Mouse (Mus musculus) hindbrain, embryonic 16.5 days (tissue): Measurements from ENCODE around the gene Zfp324. TPM values are rescaled to one million over a fixed set of nuclear protein-coding genes. Genes with fewer than 3 reads are reported as not detected.
"Not testable (repeated sequence)": the region's sequence is repeated elsewhere in the genome, so short reads cannot be mapped to it uniquely, and the experiment has no call there.

Experiments used
- ATAC-seq: fragments of 200-750 bp; cut with Nextera tagmentation; 2 replicates; pipeline ENCODE4 v1.8.0; 2017; ENCODE audit warnings: moderate TSS enrichment, moderate library complexity
- H3K27ac ChIP-seq: fragments of 300-500 bp; sonication (generic); 2 replicates; pipeline ENCODE4 v1.5.1; 2014; ENCODE audit warnings: low read depth, mild to moderate bottlenecking, control low read depth, low read length, moderate library complexity
- H3K27me3 ChIP-seq: fragments of 300-500 bp; sonication (generic); replicated peaks from 2 replicates; pipeline ENCODE4 v1.6.1; 2014; ENCODE audit warnings: low read length; ENCODE audit not compliant: control insufficient read depth, insufficient read depth
- H3K36me3 ChIP-seq: fragments of 300-500 bp; sonication (generic); 2 replicates; pipeline ENCODE4 v1.6.1; 2014; ENCODE audit warnings: mild to moderate bottlenecking, low read length, moderate library complexity, mixed read lengths; ENCODE audit not compliant: control insufficient read depth, insufficient read depth
- H3K4me1 ChIP-seq: fragments of 300-500 bp; sonication (generic); 2 replicates; pipeline ENCODE4 v1.6.1; 2014; ENCODE audit warnings: low read depth, low read length; ENCODE audit not compliant: control insufficient read depth, insufficient read depth
- H3K4me2 ChIP-seq: fragments of 300-500 bp; sonication (generic); 2 replicates; pipeline ENCODE4 v1.6.1; 2014; ENCODE audit warnings: mild to moderate bottlenecking, low read length, control low read depth, moderate library complexity
- H3K4me3 ChIP-seq: fragments of 300-500 bp; sonication (generic); 2 replicates; pipeline ENCODE4 v1.5.1; 2014; ENCODE audit warnings: mild to moderate bottlenecking, low read length, control low read depth, moderate library complexity
- H3K9ac ChIP-seq: fragments of 300-500 bp; sonication (generic); 2 replicates; pipeline ENCODE4 v1.6.1; 2014; ENCODE audit warnings: low read depth, mild to moderate bottlenecking, control low read depth, low read length, moderate library complexity
- H3K9me3 ChIP-seq: fragments of 300-500 bp; sonication (generic); 2 replicates; pipeline ENCODE4 v1.6.1; 2014; ENCODE audit warnings: mild to moderate bottlenecking, low read length, moderate library complexity; ENCODE audit not compliant: control insufficient read depth
- whole genome bisulfite sequencing: fragments of 180-500 bp; shearing (Covaris S2); extraction: QIAGEN DNeasy Blood & Tissue Kit; methylation state at CpG from one replicate; pipeline ENCODE4 v1.1.7; 2014; 5-methylcytosine and 5-hydroxymethylcytosine counted together
- polyA plus RNA-seq: library from polyadenylated mRNA; unstranded; fragments of >200 nt; fragmentation: Nextera tagmentation; extraction: Ambion mirVana; gene quantifications from 2 replicates; pipeline ENCODE4 v1.2.1, GENCODE M21; 2015

Gene Zfp324
- polyA plus RNA-seq, 1 experiment from 2014 or later, result 11.9 TPM

GRCm38 (mm10) chr7:12933615-12934140, 32.0 kb upstream of the Zfp324 start:
- Histone ChIP-seq H3K4me2 (no peak overlapping the region), H3K4me3 (no peak overlapping the region), H3K27ac (no peak overlapping the region), H3K27me3 (no peaks in the 10 kb centered on the region), H3K4me1 (no peaks in the 10 kb centered on the region), H3K36me3 (no peaks in the 10 kb centered on the region), H3K9me3 (no peaks in the 10 kb centered on the region), H3K9ac (no peak overlapping the region)
- ATAC-seq, result no peak
- 42% methylated on average over 4 of the region's 4 CpGs for WGBS

- Histone ChIP-seq H3K27ac (no peak overlapping the region), H3K9ac (no peak overlapping the region), H3K4me3 (no peak overlapping the region), H3K4me2 (no peak overlapping the region), H3K36me3 (no peaks in the 10 kb centered on the region), H3K9me3 (no peaks in the 10 kb centered on the region), H3K27me3 (no peaks in the 10 kb centered on the region), H3K4me1 (no peaks in the 10 kb centered on the region)
- 94% methylated on average over 3 of the region's 3 CpGs for WGBS
- ATAC-seq, result no peak
These were observed 30.8 kb upstream of the Zfp324 start for GRCm38 (mm10) chr7:12934808-12935207.

- 84% methylated on average over 4 of the region's 4 CpGs for WGBS
- H3K27me3 ChIP-seq, H3K27ac ChIP-seq, H3K36me3 ChIP-seq, H3K9me3 ChIP-seq, H3K4me3 ChIP-seq, H3K9ac ChIP-seq, ATAC-seq, H3K4me2 ChIP-seq, H3K4me1 ChIP-seq: not testable (repeated sequence)
These were observed 28.3 kb upstream of the Zfp324 start for GRCm38 (mm10) chr7:12937254-12937803.

- Histone ChIP-seq H3K4me1 (no peaks in the 10 kb centered on the region), H3K4me2 (no peak overlapping the region), H3K36me3 (no peaks in the 10 kb centered on the region), H3K9me3 (no peaks in the 10 kb centered on the region), H3K9ac (no peak overlapping the region), H3K27me3 (no peaks in the 10 kb centered on the region), H3K4me3 (no peak overlapping the region), H3K27ac (no peak overlapping the region)
- no peak for ATAC-seq
- WGBS, result 85% methylated on average over 4 of the region's 4 CpGs
These were observed 25.0 kb upstream of the Zfp324 start for GRCm38 (mm10) chr7:12940599-12940998.

GRCm38 (mm10) chr7:12943488-12943887, 22.1 kb upstream of the Zfp324 start:
- Histone ChIP-seq H3K4me1 (no peaks in the 10 kb centered on the region), H3K36me3 (no peaks in the 10 kb centered on the region), H3K27me3 (no peaks in the 10 kb centered on the region), H3K4me3 (no peak overlapping the region), H3K4me2 (no peak overlapping the region), H3K9ac (no peak overlapping the region), H3K27ac (no peak overlapping the region), H3K9me3 (no peaks in the 10 kb centered on the region)
- no peak for ATAC-seq

- no peaks in the 10 kb centered on the region for H3K9me3 ChIP-seq
- WGBS, result 8% methylated on average over 35 of the region's 35 CpGs
These were observed 16.4 kb upstream of the Zfp324 start for GRCm38 (mm10) chr7:12949032-12949871.

GRCm38 (mm10) chr7:12949872-12950229, 15.8 kb upstream of the Zfp324 start:
- ATAC-seq, result peak; percentile 12
- H3K27ac ChIP-seq, result peak overlapping the region; percentile 81
- H3K4me2 ChIP-seq, result peak overlapping the region; percentile 93
- WGBS, result 11% methylated on average over 16 of the region's 16 CpGs
- H3K9me3 ChIP-seq, result no peaks in the 10 kb centered on the region
- peak overlapping the region; percentile 48 for H3K4me3 ChIP-seq
- no peaks in the 10 kb centered on the region for H3K27me3 ChIP-seq
- H3K36me3 ChIP-seq, result no peaks in the 10 kb centered on the region
- H3K4me1 ChIP-seq, result peaks cover 9% of the 10 kb centered on the region
- H3K9ac ChIP-seq, result peak overlapping the region; percentile 72

More at GRCm38 (mm10) chr7:12949032-12949871, 16.4 kb upstream of the Zfp324 start:
- Histone ChIP-seq H3K36me3 (no peaks in the 10 kb centered on the region), H3K9ac (peak overlapping the region; percentile 72), H3K27ac (peak overlapping the region; percentile 83), H3K4me1 (peaks cover 9% of the 10 kb centered on the region), H3K4me2 (peak overlapping the region; percentile 93), H3K4me3 (peak overlapping the region; percentile 48), H3K27me3 (no peaks in the 10 kb centered on the region)
- ATAC-seq, result peak; percentile 98

GRCm38 (mm10) chr7:12954896-12955295, 10.7 kb upstream of the Zfp324 start:
- no peak overlapping the region for H3K9ac ChIP-seq
- no peak overlapping the region for H3K27ac ChIP-seq
- no peak overlapping the region for H3K4me2 ChIP-seq
- H3K36me3 ChIP-seq, result no peaks in the 10 kb centered on the region
- H3K9me3 ChIP-seq, result no peaks in the 10 kb centered on the region
- peaks cover 4% of the 10 kb centered on the region for H3K4me1 ChIP-seq
- WGBS, result 49% methylated on average over 3 of the region's 3 CpGs
- ATAC-seq, result no peak
- H3K27me3 ChIP-seq, result no peaks in the 10 kb centered on the region
- H3K4me3 ChIP-seq, result no peak overlapping the region

- no peak overlapping the region for H3K4me3 ChIP-seq
- WGBS, result 76% methylated on average over 5 of the region's 5 CpGs
These were observed 8.1 kb upstream of the Zfp324 start for GRCm38 (mm10) chr7:12957511-12957910.

More at GRCm38 (mm10) chr7:12957511-12957910, 8.1 kb upstream of the Zfp324 start:
- Histone ChIP-seq H3K9me3 (no peaks in the 10 kb centered on the region), H3K36me3 (no peaks in the 10 kb centered on the region), H3K27ac (no peak overlapping the region), H3K4me1 (peaks cover 5% of the 10 kb centered on the region), H3K27me3 (no peaks in the 10 kb centered on the region), H3K4me2 (no peak overlapping the region), H3K9ac (no peak overlapping the region)
- ATAC-seq, result no peak
